Mouse (Mus musculus) thymus, postnatal 10 days (tissue): ENCODE measurements around the gene Tubgcp2.

Experiments used
- DNase-seq, 2 experiments: peaks; one replicate each; pipeline ENCODE4 v3.0.0; 2021; ENCODE audit warnings: low spot score in 2 of 2

The Tubgcp2 gene

DNA sequence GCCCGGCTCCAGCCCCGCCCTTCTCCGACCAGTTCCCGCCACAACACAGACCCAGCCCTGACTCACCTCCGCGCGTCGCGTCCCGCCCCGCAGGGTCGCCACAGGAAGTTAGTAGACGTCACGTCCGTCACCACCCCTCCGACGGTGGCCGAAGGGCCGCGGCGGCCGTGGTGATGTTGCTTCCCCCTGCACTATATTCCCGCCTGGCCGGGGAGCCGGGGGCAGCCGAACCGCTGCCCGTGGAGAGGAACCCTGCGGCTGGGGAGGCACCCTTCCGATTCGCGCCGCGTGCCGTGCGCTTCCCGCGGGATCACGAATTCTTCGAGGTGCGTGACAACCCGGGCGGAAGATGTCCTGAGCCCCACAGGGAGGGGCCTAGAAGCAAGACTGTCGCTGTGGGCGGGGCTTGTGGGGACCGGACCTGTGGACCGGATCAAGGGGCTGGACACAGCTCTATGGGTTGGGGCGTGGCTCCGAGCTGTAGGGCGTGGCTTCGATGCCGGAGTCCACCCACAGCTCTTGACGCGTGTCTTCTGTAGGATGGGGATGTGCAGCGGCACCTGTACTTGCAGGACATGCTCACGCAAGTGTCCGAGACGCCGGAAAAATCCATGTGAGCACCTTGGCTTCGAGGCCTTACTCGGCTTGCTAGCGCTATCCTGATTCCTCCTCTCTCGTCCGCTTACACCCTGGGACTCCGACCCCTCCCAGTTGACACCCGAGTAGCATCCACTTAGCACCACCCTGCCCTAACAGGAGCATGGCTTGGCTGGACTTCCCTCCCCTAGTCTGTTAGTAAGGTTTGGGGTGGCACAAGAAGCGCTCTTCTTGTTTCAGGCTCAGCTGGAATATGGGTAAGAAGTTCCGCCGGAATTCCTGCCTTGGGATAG is at the start of gene Tubgcp2, which contains the start of gene Zfp511:
Gene Tubgcp2, minus strand, starts transcription at position 389 of the 890 bp plus-strand sequence.
Gene Zfp511, plus strand, starts transcription at position 111 of the 890 bp plus-strand sequence.
- peak; percentile 76 to 77 for DNase-seq

DNA sequence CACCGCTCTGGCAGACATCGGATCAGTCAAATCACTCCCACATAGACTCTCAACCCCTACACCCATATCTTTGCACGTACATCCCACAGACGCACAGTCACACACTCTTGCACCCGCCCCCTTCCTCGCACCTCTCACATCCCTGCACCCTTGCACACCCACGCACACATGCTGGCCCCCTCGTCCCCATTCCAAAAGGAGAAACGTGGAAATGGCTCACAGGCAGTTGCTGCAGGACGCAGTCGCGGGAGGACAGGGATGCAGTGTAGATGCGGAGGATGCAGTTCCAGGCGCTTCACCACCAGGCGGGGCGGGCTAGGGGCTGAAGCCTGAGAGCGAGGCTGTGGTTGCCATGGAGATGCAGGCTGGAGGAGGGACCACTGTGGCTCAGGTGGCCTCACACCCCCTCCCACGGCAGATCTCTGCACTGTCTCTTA is 45.8 kb upstream of the Tubgcp2 start, which contains the start of gene Caly:
Gene Caly, minus strand, starts transcription at position 307 of the 437 bp plus-strand sequence.
- peak in 1 of 2 experiments; percentile 48 for DNase-seq

DNA sequence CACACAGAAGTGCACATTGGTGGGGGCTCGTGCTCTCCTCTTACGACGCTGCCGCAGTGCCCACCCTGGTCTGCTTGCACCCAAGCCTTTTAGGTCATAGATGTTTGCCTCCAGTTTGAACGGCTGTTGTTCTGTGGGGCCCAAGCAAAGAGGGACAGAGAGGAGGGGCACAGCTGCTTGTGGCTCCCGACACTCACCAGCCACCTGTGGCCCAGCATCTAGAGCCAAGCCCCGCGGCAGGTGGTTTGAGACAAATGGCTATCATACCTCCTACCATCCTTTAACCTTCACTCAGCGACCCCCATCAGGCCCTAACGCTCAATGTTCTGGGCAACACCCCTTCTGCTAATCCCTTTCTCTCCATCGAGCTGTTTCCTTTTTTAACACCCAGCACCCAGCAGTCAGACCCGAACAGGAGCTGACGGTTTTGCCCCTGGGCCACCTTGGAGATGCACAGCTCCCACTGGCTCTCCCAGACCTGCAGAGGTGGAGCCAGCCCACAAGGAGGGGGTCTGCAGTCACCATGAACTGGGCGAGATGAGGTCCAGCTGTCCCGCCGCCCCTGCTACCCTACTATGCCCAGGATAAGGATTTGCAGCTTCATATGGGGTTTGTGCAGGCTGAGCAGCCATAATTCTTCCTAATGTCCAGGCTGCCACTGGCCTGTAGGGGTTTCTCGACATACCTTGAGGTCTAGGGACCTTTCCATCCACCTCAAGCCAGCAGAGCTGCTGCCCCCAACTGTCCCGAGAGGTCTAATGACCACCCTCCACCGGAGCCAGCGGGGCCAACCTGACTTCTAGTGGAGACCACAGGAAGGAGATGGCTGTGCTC is 45.2 kb upstream of the Tubgcp2 start:
- no peak for DNase-seq

DNA sequence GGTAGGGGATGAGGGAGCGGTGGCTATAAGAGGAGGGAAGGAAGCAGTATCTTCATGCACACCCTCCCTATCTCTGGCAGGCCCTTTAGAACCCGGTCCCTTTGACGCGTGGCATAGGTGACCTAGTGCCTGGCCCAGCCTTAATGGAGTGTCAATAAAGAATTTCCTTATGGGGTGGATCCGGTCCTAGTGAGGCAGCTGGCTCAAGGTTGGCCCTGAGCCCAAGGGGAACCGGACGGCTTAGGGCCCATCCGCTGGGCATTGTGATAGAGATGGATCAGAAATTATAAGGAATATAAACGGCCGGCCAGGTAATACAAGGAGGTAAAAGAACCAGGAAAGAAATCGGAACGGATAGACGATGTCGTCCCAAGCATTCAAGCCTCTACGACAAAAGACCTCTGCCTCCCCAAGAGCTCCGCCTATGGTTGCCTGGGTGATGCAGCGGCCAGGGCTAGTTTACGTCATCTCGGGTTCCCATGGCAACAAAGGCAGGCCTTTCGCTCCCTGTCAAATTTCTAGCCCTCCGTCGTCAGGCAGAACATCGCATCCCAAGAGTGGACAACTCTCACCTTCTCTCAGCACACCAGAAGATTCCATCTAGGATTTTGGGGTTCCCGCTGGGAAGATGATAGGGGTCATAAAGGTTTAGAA is 44.2 kb upstream of the Tubgcp2 start:
- peak in 1 of 2 experiments; percentile 35 for DNase-seq

DNA sequence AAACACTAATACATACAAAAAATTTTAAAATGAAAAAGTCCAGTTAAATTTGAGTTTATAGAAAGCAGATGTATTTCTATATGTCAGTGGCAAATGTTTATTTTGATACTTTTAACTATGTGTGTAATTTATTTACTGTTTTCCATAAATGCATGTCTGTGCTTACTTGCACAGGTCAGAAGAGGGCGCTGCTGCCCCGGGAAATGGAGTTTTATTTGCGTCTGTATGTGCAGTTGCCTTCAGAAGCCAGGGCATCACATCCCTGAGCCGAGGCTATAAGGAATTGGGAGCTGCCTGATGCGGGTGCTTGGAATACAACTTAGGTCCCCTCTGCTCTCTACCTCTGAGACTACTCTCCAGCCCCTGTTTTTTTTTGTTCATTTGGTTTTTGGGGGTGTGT is 42.2 kb upstream of the Tubgcp2 start:
- peak in 1 of 2 experiments; percentile 55 for DNase-seq

DNA sequence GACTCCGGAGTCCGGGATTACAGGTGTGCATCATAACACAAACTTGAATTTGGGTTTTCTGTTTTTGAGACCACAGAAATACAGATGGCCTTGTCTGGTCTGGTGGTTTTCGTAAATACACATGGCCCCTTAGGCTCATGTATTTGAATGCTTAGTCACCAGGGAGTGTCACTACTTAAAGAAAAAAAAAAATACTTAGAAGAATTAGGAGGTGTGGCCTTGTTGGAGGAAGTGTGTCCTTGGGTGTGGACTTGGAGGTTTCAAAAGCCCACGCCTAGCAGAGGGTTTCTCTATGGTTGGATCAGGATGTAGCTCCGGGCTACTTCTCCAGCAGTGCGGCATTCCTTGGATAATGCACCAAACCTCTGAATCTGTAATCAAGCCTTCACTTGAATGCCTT is 41.2 kb upstream of the Tubgcp2 start:
- DNase-seq, result no peak

DNA sequence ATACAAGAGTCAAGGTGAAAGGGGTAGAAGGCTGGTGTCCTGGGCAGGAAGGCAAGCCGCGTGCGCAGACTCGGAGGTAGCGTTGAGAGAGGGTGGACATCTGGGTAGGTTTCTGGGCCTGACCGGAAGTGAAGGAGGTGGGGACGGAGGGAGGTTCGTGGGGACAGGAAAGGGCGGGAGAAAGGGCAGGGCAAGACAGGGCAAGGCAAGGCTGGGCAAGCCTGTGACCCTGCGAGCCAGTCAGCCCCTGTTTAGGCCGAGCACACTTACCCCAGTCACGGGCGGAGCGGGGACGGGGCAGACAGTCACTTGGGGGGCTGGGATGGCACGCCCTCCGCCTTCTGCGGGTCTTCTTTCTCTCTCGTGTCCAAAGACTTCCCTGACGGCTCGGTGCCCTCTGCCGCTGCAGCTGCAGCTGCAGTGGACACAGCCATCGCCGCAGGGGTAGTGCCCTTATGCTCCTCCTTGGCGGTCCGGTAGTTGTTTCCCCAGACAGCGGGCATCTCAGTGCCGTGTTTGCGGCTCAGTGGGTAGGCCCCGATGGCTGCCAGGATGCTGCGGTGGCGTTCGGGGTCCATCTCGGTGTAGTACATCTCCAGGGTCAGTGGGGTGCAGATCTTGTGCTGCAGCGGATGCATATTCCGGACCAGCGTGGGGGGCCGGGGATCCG is 33.7 kb upstream of the Tubgcp2 start:
- no peak for DNase-seq

DNA sequence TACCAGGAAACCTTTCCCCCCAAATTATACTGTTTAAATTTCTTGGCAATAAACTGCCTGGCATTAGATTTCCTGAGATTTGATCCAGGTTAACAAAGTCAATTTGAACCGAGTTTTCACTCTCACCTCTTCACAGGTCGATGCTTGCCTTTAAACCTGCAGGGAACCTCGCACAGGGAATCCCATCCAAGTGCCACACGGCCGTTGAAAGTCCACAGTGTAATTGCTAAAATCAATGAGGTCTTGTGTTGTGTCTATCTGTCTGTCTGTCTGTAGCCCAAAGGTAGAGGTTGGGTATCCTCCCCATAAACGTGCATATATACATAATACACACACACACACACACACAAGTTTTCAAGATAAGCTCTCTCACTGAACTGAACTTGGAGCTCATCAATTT is 30.9 kb upstream of the Tubgcp2 start:
- no peak for DNase-seq

DNA sequence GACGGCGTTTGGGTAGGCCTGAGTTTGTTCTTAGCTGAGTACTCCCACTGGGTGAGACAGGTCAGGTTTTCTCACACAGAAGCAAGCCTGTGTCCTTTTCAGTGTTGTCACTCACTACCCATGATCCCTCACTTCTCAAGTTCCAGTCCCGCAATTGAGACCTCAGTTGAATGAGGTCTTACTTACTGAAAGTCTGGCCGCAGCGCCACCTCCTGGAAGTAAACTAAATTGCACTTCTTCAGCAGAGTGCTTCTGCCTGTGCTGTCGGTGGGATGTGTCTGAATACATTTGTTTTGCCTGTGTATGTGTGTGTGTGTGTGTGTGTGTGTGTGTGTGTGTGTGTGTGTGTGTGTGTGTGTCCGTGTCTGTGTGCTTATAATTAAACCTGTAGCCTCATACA is 26.6 kb upstream of the Tubgcp2 start:
- peak; percentile 49 to 64 for DNase-seq

DNA sequence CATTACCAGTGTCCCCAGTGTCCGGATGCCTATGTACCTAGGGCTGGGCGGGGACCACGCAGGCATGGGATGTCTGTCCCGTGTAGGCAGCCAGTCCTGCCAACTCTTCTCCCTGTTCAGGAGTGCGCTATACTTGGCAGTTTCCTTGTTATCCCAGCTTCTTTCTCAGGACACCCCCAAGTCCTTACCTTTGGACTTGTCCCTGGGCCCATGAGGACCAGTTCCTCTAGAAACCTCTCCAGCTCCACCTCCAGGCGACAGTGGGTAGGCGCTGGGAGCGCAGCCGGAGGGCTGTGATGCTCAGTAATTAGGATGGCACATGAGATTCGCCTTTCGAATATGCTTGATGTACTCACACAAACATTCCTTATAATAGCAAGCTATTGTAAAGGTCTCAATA is 25.8 kb upstream of the Tubgcp2 start:
- DNase-seq, result no peak

DNA sequence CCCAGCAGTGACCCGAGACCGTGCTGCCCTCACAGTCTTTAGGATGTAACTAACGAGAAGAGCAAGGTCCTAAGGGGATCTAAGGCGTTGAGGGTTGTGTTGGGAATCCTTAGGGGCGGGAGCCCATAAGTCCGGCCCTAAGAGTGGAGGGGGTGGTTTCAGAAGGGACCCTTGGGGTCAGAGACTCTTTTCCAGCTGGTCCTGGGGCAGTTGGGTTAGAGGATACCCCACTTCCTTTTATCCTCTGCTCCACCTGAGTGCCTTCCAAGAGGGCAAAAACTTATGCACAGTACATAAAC is 25.3 kb upstream of the Tubgcp2 start:
- DNase-seq, result no peak

DNA sequence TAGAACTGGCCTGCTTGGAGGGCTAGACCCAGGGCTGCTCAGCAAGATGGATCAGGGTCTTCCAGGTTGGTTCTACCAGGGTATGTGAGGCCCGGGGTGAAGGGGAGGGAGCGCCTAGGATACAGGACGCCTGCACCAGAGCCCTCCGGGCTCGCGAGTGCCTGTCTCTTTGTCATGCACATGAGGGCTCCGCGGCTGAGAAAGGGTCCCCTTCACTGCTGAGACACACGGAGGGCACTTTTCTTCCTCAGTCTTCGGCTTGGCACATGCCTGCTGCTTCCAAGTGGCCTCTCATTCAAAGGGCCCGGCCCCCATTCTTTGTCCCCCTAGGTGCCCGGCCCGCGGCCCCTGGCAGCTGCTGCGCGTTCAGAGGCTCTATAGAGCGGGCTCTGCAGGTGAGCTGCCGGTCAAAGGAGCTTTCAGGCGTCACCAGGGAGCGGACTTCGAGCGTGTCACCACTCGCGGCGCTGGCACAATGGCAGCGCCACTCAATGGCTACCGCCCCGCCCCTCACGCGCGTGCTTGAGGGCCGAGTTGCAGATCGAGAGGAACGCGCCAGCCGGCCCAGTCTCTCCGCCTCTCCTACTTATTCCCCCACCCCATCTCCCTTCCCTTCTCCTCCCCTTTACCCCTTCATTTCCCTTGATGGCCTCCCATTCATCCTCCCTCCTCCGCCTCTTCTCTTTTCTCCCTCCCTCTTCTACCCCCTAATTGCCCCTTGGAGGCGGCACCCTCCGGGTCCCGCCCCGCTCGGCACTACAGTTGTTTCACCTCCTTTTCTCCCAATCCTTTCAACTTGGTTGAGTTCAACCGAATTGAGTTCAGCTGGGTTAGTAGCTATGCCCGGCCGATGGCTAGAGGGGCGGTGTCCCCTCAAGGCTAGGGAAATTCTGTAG is 24.7 kb upstream of the Tubgcp2 start:
- DNase-seq, result no peak

DNA sequence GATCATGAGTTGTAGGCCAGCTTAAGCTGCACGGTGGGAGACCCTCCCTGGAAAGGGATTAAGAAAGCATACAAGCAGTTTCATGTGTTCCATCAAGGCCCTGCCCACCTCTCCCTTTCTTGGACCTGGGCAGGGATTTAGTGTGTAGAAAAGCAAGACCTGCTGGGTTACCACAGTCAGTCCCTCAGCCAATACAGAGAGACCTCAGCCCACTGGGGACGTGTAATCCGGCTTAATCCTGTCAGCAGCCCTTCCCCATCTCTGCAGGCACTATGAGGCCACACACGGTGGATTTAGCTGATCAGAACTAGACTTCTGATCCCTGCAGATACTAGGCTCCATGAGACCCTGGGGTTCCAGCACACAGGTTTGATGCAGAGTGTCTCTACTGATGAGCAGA is 23.1 kb upstream of the Tubgcp2 start:
- DNase-seq, result no peak

DNA sequence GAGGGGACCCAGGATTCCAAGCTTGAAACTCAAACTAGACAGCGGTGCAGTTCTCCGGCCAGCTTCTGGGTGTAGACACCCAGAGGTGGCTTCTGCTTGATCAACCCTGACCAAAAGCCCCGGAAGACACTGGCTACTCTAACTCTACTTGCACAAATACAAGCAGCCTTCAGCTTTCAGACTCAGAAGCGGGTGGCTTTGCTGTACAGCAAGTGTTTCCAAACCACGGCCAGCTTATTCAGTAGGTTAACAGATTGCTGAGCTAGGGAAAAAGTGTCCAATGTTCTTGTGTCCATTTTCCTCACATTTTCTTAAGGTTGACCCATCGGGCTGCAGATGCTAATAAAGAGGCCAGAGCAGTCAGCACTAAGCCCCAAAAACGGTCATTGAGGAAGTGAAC is 22.1 kb upstream of the Tubgcp2 start:
- DNase-seq, result no peak

DNA sequence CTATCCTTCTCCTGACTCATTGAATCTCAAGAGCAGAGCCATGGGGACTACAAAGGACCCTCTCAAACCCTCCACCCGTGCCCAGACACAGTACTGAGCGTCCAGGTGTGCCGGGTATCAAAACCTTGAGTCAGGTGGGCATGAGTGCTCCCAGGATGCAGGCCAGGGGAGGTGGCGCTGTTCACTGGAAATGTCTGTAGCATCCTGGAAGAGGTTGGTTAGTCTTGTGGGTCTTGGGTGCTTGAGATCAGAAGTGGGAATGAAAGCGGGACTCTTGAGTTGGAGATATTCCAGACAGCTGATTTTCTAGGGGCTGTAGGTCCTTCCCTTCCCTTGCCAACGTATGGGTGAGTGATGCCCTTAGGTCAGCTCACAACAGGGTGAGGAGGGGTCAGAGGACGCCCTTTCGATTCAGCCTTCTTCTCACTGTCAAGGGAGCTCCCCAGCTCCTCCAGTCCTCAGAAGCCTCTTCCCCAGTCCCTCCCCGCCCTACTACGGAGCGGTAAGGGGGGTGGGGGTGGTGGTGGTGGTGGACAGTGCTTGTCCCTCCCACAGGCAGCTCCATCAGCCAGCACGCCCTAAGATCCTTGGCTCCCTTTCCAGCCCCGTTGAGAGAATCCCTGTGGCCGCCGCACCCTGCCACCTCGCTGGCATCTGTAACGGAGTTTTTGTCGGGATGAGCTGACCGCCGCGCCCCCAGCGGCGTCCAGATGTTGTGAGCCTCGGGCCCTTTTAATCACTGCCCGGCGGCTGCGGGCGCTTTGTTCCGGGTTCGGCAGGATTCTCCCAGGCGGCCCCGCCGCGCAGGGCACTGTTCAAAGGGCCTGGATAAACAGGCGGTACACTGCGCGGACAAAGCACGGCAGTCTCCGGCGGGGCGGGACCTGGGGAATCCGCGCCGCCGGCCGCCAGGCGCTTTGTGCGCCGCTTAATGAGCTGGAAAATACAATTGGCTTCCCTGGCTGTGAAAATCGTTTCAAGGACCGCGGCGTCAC is 21.2 kb upstream of the Tubgcp2 start:
- DNase-seq, result no peak

DNA sequence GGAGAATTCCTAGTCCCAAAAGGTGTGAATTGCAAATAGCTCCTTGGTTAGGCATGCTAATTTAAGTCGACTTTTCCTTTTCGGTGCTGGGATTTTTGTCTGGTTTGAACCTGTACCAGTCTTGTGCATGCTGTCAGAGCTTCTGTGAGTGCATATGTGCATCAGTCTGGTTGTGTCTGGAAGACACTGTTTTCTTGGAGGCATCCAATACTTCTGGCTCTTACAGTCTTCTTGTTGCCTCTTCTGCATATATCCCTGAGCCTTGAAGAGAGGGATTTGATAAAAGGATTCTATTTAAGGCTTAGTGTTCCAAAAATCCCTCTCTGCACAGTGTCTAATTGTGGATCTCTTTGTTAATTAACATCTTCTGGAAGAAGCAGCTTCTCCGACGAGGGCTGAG is 17.7 kb upstream of the Tubgcp2 start:
- no peak for DNase-seq

DNA sequence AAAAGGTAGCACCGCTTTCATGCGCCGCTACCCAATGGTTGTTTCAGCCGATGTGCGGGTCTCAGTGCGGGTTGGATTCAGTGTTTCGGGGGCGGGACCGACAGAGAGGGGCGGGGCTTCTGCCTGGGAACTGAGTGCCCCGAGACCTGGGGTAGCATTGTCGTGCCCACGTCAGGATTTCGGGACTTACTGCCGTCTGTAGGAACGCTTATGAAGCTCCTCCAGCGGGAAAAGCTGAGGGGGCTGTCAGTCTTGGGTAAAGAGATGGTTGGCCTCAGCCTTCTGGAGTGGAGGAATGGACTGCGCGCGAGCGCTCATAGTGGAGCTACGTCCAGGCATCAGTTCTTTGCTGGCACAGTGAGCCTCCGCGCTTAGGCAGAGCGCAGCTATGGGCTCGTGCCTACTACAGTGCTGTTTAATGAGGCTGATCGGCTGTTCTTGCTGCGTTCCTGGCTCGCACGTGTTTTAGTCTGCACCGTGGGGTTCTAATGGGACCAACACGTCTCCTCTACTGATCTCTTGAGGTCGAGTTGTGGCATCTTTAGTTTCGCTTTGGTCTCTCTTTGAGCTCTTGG is 12.7 kb upstream of the Tubgcp2 start:
- DNase-seq, result no peak

DNA sequence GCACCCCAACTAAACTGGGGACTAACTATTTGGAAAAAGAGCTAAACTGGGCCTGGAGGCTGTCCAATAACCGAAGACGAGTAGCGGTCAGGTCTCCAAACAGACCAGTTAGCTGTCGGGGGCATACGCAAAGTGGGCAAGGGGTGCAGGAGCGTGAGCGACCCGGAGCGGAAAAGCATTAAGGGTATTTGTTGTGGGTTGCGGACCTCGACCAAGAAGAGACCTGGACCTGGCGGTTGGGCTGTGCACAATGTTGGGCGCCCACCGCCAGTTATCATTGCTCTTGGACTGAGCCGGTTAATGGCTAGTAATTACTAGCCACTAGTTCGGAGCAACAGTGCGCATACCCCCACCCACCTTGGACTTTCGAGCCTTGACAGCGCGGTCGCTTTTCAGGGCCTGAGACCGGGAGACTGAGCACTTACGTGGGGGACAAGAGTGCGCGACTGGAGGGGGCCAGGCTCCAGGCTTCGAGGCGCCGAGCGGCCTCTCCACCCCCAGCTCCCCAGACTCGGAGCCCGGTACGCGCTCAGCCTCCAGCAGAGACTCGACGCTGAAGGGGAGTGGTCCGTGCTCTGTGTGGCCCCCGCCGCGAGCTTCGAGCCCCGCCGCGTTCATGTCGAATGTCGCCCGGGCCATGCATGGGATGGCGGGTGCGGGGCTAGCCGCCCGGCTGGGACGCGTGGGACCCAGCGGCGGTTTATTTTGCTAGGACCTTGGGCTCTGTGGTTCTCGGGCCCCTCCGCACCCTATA is 12.1 kb upstream of the Tubgcp2 start, which contains the start of gene Msx3:
Gene Msx3, minus strand, starts transcription at position 729 of the 754 bp plus-strand sequence.
- DNase-seq, result no peak
